ENCODE assay signal across 26 mouse cellular contexts in genomic region chr4:139105453-139105852, GRCm38 (mm10). TPM values are rescaled to one million over a fixed set of nuclear protein-coding genes. Genes with fewer than 3 reads are reported as not detected.
A peak's percentile ranks its signal among the peaks of the same experiment; 100 is the strongest.
DNase-seq lines count a peak whose midpoint lies in the region; ATAC-seq and TF ChIP-seq lines count a peak whose summit lies in the region.
"Had no signal": no experiment of that assay in that cellular context is flagged by ENCODE, and none has a peak within 500 bp of the region (broad histone marks: within the 10 kb centered on the region; RNA-seq: fewer than 3 reads in every experiment).

No protein-coding gene starts in this region.

- no peak overlapping the region for H3K4me3 ChIP-seq in neural tube, embryonic 13.5 days
- H3K4me3 ChIP-seq in neural tube, embryonic 15.5 days (replicated peaks), result no peak overlapping the region
- no peak overlapping the region for H3K4me3 ChIP-seq in heart, embryonic 11.5 days (ENCODE audit: low read depth, low read length)
- H3K4me3 ChIP-seq: embryonic facial prominence, embryonic 13.5 days; embryonic facial prominence, embryonic 15.5 days; forebrain, embryonic 13.5 days; forebrain, embryonic 15.5 days had no signal

- POLR2A ChIA-PET in Patski (lab: Charles Lee), result no interaction called here

- H3K36me3 ChIP-seq in neural tube, embryonic 13.5 days, result peaks cover 24% of the 10 kb centered on the region
- peaks cover 27% of the 10 kb centered on the region for H3K36me3 ChIP-seq in neural tube, embryonic 15.5 days
- peaks cover 19% of the 10 kb centered on the region for H3K36me3 ChIP-seq in heart, embryonic 11.5 days (ENCODE audit: control insufficient read depth, insufficient read depth, low read length)

- H3K27me3 ChIP-seq in neural tube, embryonic 13.5 days, result no peaks in the 10 kb centered on the region
- no peaks in the 10 kb centered on the region for H3K27me3 ChIP-seq in neural tube, embryonic 15.5 days (replicated peaks)
- no peaks in the 10 kb centered on the region for H3K27me3 ChIP-seq in Patski
- H3K27me3 ChIP-seq in heart, embryonic 11.5 days (ENCODE audit: control insufficient read depth, insufficient read depth, low read length), result no peaks in the 10 kb centered on the region
- H3K27me3 ChIP-seq: CH12.LX; embryonic facial prominence, embryonic 13.5 days; embryonic facial prominence, embryonic 15.5 days; forebrain, embryonic 13.5 days; forebrain, embryonic 15.5 days had no signal

- DNase-seq in MN1 (ENCODE audit: low spot score) (peak; percentile 69), Patski (ENCODE audit: low read depth, low spot score) (no peak)
- no peak for DNase-seq in adrenal gland, postnatal 36 days
- DNase-seq in urinary bladder, postnatal 4 days (ENCODE audit: low spot score in 2 of 2), result no peak
- DNase-seq: adrenal gland, adult 8-10 months; adrenal gland, postnatal 14 days; B cell, adult 2 months; cerebellum, adult 11 months; cerebellum, adult 18-20 months; cerebellum, adult 8-10 months; cerebellum, adult 9-11 months; cerebellum, postnatal 14 days; cerebellum, postnatal 36 days; embryo, embryonic 11 days; forebrain, postnatal 0 days had no signal

- H3K4me1 ChIP-seq in neural tube, embryonic 13.5 days (replicated peaks), result peaks cover 38% of the 10 kb centered on the region
- H3K4me1 ChIP-seq in neural tube, embryonic 15.5 days, result peaks cover 12% of the 10 kb centered on the region
- H3K4me1 ChIP-seq in heart, embryonic 11.5 days (ENCODE audit: control insufficient read depth, insufficient read depth, low read length), result no peaks in the 10 kb centered on the region; the same call in 1 of the 2 replicates
- H3K4me1 ChIP-seq: forebrain, embryonic 13.5 days; forebrain, embryonic 15.5 days had no signal

- in situ Hi-C loops in Patski (cut with MboI; ENCODE audit: low pct_unique_long_range_greater_than_20kb), result no loop called here

- H3K4me2 ChIP-seq in neural tube, embryonic 13.5 days, result no peak overlapping the region
- H3K4me2 ChIP-seq in neural tube, embryonic 15.5 days, result no peak overlapping the region
- H3K4me2 ChIP-seq in heart, embryonic 11.5 days, result no peak overlapping the region
- H3K4me2 ChIP-seq: embryonic facial prominence, embryonic 13.5 days; embryonic facial prominence, embryonic 15.5 days; forebrain, embryonic 13.5 days; forebrain, embryonic 15.5 days had no signal

- WGBS in neural tube, embryonic 13.5 days, result 100% methylated on average over 1 of the region's 1 CpGs
- 98% methylated on average over 1 of the region's 1 CpGs for WGBS in neural tube, embryonic 15.5 days
- whole genome bisulfite sequencing in heart, embryonic 11.5 days (ENCODE audit: insufficient replicate concordance), result 93% methylated on average over 1 of the region's 1 CpGs

- ATAC-seq in neural tube, embryonic 13.5 days (ENCODE audit: low read depth), result no peak
- no peak for ATAC-seq in neural tube, embryonic 15.5 days (ENCODE audit: low FRiP score)
- ATAC-seq in Patski, result peak; percentile 51
- ATAC-seq in heart, embryonic 11.5 days (replicated peaks; ENCODE audit: insufficient number of reproducible peaks, low FRiP score, low TSS enrichment), result no peak
- ATAC-seq: CD4-positive, CD25-positive, alpha-beta regulatory T cell, adult 4 months; forebrain, embryonic 13.5 days; forebrain, embryonic 15.5 days; forebrain, postnatal 0 days had no signal

- no peak for TF ChIP-seq CTCF in Patski (IDR thresholded peaks at IDR 0.05)

- no peaks in the 10 kb centered on the region for H3K9me3 ChIP-seq in neural tube, embryonic 13.5 days
- H3K9me3 ChIP-seq in neural tube, embryonic 15.5 days (replicated peaks), result no peaks in the 10 kb centered on the region
- H3K9me3 ChIP-seq in heart, embryonic 11.5 days (replicated peaks; ENCODE audit: control insufficient read depth, low read length), result no peaks in the 10 kb centered on the region
- H3K9me3 ChIP-seq: embryonic facial prominence, embryonic 13.5 days; embryonic facial prominence, embryonic 15.5 days; forebrain, embryonic 13.5 days; forebrain, embryonic 15.5 days; G1E had no signal

- H3K27ac ChIP-seq in neural tube, embryonic 13.5 days (replicated peaks), result peak overlapping the region; percentile 19; the same call in 1 of the 2 replicates
- no peak overlapping the region for H3K27ac ChIP-seq in neural tube, embryonic 15.5 days (replicated peaks)
- no peak overlapping the region for H3K27ac ChIP-seq in heart, embryonic 11.5 days (ENCODE audit: low read depth, low read length)
- H3K27ac ChIP-seq: embryonic facial prominence, embryonic 13.5 days; forebrain, embryonic 13.5 days; forebrain, embryonic 15.5 days had no signal

- no peak overlapping the region for H3K9ac ChIP-seq in neural tube, embryonic 13.5 days
- H3K9ac ChIP-seq in neural tube, embryonic 15.5 days (replicated peaks), result no peak overlapping the region
- no peak overlapping the region for H3K9ac ChIP-seq in heart, embryonic 11.5 days (ENCODE audit: low read depth, low read length)
- H3K9ac ChIP-seq: embryonic facial prominence, embryonic 13.5 days; embryonic facial prominence, embryonic 15.5 days; forebrain, embryonic 13.5 days; forebrain, embryonic 15.5 days; forebrain, postnatal 0 days had no signal

- CTCF ChIA-PET in Patski (lab: Charles Lee), result no interaction called here

RNA-seq across cellular contexts. Expression of gene Nbl1, which starts 12.7 kb away (rescaled TPM):
- polyA plus RNA-seq in neural tube, embryonic 13.5 days (2015; fragmentation: Nextera tagmentation; extraction: Ambion mirVana), result 49.1 and 59.7 TPM in 2 replicates
- 47.9 and 51.2 TPM in 2 replicates for polyA plus RNA-seq in neural tube, embryonic 15.5 days (2015; fragmentation: Nextera tagmentation; extraction: Ambion mirVana)
- polyA plus RNA-seq in Patski (2021), result 55.7 TPM
- total RNA-seq in adrenal gland, postnatal 36 days (2021), result 10 to 100 TPM; 43.2 to 45.0 TPM
- polyA plus RNA-seq in heart, embryonic 11.5 days (2014; fragmentation: Nextera tagmentation; extraction: Ambion mirVana), result 6.3 and 7.2 TPM in 2 replicates
- total RNA-seq: common myeloid progenitor, adult 5-6 weeks had no signal

RNA-seq across cellular contexts. Expression of gene Minos1, which starts 25.5 kb away (rescaled TPM):
- 431 and 499 TPM in 2 replicates for polyA plus RNA-seq in neural tube, embryonic 13.5 days (2015; fragmentation: Nextera tagmentation; extraction: Ambion mirVana)
- polyA plus RNA-seq in neural tube, embryonic 15.5 days (2015; fragmentation: Nextera tagmentation; extraction: Ambion mirVana), result 440 and 466 TPM in 2 replicates
- 286 TPM for polyA plus RNA-seq in Patski (2021)
- 100 to 1,000 TPM; 407 to 417 TPM for total RNA-seq in adrenal gland, postnatal 36 days (2021)
- 649 and 675 TPM in 2 replicates for polyA plus RNA-seq in heart, embryonic 11.5 days (2014; fragmentation: Nextera tagmentation; extraction: Ambion mirVana)

RNA-seq across cellular contexts. Expression of gene Htr6, which starts 30.1 kb away (rescaled TPM):
- polyA plus RNA-seq in neural tube, embryonic 13.5 days (2015; fragmentation: Nextera tagmentation; extraction: Ambion mirVana), result 0.45 and 0.60 TPM in 2 replicates
- polyA plus RNA-seq in neural tube, embryonic 15.5 days (2015; fragmentation: Nextera tagmentation; extraction: Ambion mirVana), result 0.80 and 1.0 TPM in 2 replicates
- polyA plus RNA-seq in Patski (2021), result 0.05 TPM
- under 1 TPM; 0.16 to 0.23 TPM for total RNA-seq in adrenal gland, postnatal 36 days (2021)
- polyA plus RNA-seq in heart, embryonic 11.5 days (2014; fragmentation: Nextera tagmentation; extraction: Ambion mirVana), result not detected in 2 replicates
- total RNA-seq: adrenal gland, postnatal 14 days; CH12.LX; common myeloid progenitor, adult 5-6 weeks; G1E had no signal
- polyA plus RNA-seq: CD4-positive, CD25-positive, alpha-beta regulatory T cell, adult 4 months; G1E had no signal
